ENCODE assay signal across 22 mouse cellular contexts in genomic region chr2:170476643-170477042, GRCm38 (mm10). TPM values are rescaled to one million over a fixed set of nuclear protein-coding genes. Genes with fewer than 3 reads are reported as not detected.
A peak's percentile ranks its signal among the peaks of the same experiment; 100 is the strongest.
DNase-seq lines count a peak whose midpoint lies in the region; ATAC-seq and TF ChIP-seq lines count a peak whose summit lies in the region.
"Had no signal": no experiment of that assay in that cellular context is flagged by ENCODE, and none has a peak within 500 bp of the region (broad histone marks: within the 10 kb centered on the region; RNA-seq: fewer than 3 reads in every experiment).

No protein-coding gene starts in this region.

- no peaks in the 10 kb centered on the region for H3K4me1 ChIP-seq in heart, embryonic 11.5 days (ENCODE audit: control insufficient read depth, insufficient read depth, low read length)
- peaks cover 6% of the 10 kb centered on the region; the same call in 1 of the 2 replicates for H3K4me1 ChIP-seq in kidney, adult 2 months (ENCODE audit: control insufficient read depth, insufficient read depth, low read length)
- no peaks in the 10 kb centered on the region for H3K4me1 ChIP-seq in kidney, embryonic 16.5 days (ENCODE audit: insufficient read depth, low read length)
- H3K4me1 ChIP-seq in neural tube, embryonic 15.5 days: no peaks in the 10 kb centered on the region
- H3K4me1 ChIP-seq: embryonic facial prominence, embryonic 15.5 days; kidney, embryonic 15.5 days; limb, embryonic 15.5 days had no signal

- H3K27me3 ChIP-seq in heart, embryonic 11.5 days (ENCODE audit: control insufficient read depth, insufficient read depth, low read length): peaks cover 73% of the 10 kb centered on the region
- H3K27me3 ChIP-seq in kidney, adult 2 months (replicated peaks; ENCODE audit: control insufficient read depth, insufficient read depth, low read length): no peaks in the 10 kb centered on the region
- H3K27me3 ChIP-seq in kidney, embryonic 16.5 days (ENCODE audit: insufficient read depth, low read length): no peaks in the 10 kb centered on the region
- H3K27me3 ChIP-seq in neural tube, embryonic 15.5 days (replicated peaks): no peaks in the 10 kb centered on the region
- H3K27me3 ChIP-seq: embryonic facial prominence, embryonic 15.5 days; limb, embryonic 15.5 days; Patski had no signal

- peak; percentile 63 for ATAC-seq in heart, embryonic 11.5 days (replicated peaks; ENCODE audit: insufficient number of reproducible peaks, low FRiP score, low TSS enrichment)
- ATAC-seq in kidney, embryonic 16.5 days (ENCODE audit: low FRiP score, low TSS enrichment): no peak; the same call in 1 of the 2 replicates
- no peak for ATAC-seq in neural tube, embryonic 15.5 days (ENCODE audit: low FRiP score)
- ATAC-seq: forebrain, embryonic 14.5 days; hindbrain, postnatal 0 days; intestine, embryonic 16.5 days; Patski had no signal

- H3K9me3 ChIP-seq in heart, embryonic 11.5 days (replicated peaks; ENCODE audit: control insufficient read depth, low read length): no peaks in the 10 kb centered on the region; the same call in 1 of the 2 replicates
- H3K9me3 ChIP-seq in kidney, embryonic 16.5 days (ENCODE audit: low read length): 0 out of 2 replicates have a peak, but pooled peaks cover 4% of the 10 kb centered on the region
- no peaks in the 10 kb centered on the region for H3K9me3 ChIP-seq in neural tube, embryonic 15.5 days (replicated peaks)
- H3K9me3 ChIP-seq: embryonic facial prominence, embryonic 15.5 days; kidney, embryonic 15.5 days; limb, embryonic 15.5 days had no signal

- DNase-seq in heart, adult 9 months (ENCODE audit: low spot score in 2 of 2): no peak
- peak; percentile 29 for DNase-seq in kidney, adult 2 months
- DNase-seq in neural tube, embryonic 10.5 days (ENCODE audit: extremely low spot score, low spot score): peak; percentile 11
- peak; percentile 42 for DNase-seq in lung, postnatal 36 days
- DNase-seq: cerebellum, adult 9-10 months; layer of hippocampus, adult 9-11 months; right cerebral cortex, postnatal 14 days had no signal

- no peaks in the 10 kb centered on the region for H3K36me3 ChIP-seq in heart, embryonic 11.5 days (ENCODE audit: control insufficient read depth, insufficient read depth, low read length)
- no peaks in the 10 kb centered on the region for H3K36me3 ChIP-seq in kidney, adult 2 months (ENCODE audit: control insufficient read depth, insufficient read depth, low read length)
- H3K36me3 ChIP-seq in kidney, embryonic 16.5 days (ENCODE audit: insufficient read depth, low read length): no peaks in the 10 kb centered on the region
- no peaks in the 10 kb centered on the region for H3K36me3 ChIP-seq in neural tube, embryonic 15.5 days
- H3K36me3 ChIP-seq: embryonic facial prominence, embryonic 15.5 days; G1E; kidney, embryonic 15.5 days; limb, embryonic 15.5 days had no signal

- 22% methylated on average over 8 of the region's 8 CpGs for WGBS in heart, embryonic 11.5 days (ENCODE audit: insufficient replicate concordance)
- 69% methylated on average over 8 of the region's 8 CpGs for WGBS in kidney, adult 2 months
- WGBS in kidney, embryonic 16.5 days: 83% methylated on average over 8 of the region's 8 CpGs
- 90% methylated on average over 8 of the region's 8 CpGs for WGBS in neural tube, embryonic 15.5 days

- TF ChIP-seq POLR2A in kidney, adult 2 months (IDR thresholded peaks at IDR 0.05; ENCODE audit: low read depth, low read length): no peak

- H3K4me2 ChIP-seq in heart, embryonic 11.5 days: no peak overlapping the region
- no peak overlapping the region for H3K4me2 ChIP-seq in kidney, embryonic 16.5 days (replicated peaks; ENCODE audit: low read depth, low read length)
- no peak overlapping the region for H3K4me2 ChIP-seq in neural tube, embryonic 15.5 days
- H3K4me2 ChIP-seq: embryonic facial prominence, embryonic 15.5 days; kidney, embryonic 15.5 days; limb, embryonic 15.5 days; midbrain, embryonic 11.5 days had no signal

- H3K27ac ChIP-seq in heart, embryonic 11.5 days (ENCODE audit: low read depth, low read length): no peak overlapping the region
- no peak overlapping the region for H3K27ac ChIP-seq in kidney, adult 2 months (ENCODE audit: insufficient read depth, low read depth, low read length)
- no peak overlapping the region for H3K27ac ChIP-seq in kidney, embryonic 16.5 days (ENCODE audit: low read length)
- H3K27ac ChIP-seq in neural tube, embryonic 15.5 days (replicated peaks): no peak overlapping the region
- H3K27ac ChIP-seq: embryonic facial prominence, embryonic 15.5 days; hindbrain, postnatal 0 days; kidney, embryonic 15.5 days; limb, embryonic 15.5 days had no signal

- no peak for TF ChIP-seq CTCF in kidney, adult 2 months (conservative IDR thresholded peaks at IDR 0.05; ENCODE audit: insufficient read depth, insufficient read length, low read depth, low read length)

- no peak overlapping the region for H3K4me3 ChIP-seq in heart, embryonic 11.5 days (ENCODE audit: low read depth, low read length)
- no peak overlapping the region for H3K4me3 ChIP-seq in kidney, adult 2 months (ENCODE audit: insufficient read depth, low read depth, low read length)
- H3K4me3 ChIP-seq in kidney, embryonic 16.5 days (ENCODE audit: low read length): no peak overlapping the region
- no peak overlapping the region for H3K4me3 ChIP-seq in neural tube, embryonic 15.5 days (replicated peaks)
- H3K4me3 ChIP-seq: embryonic facial prominence, embryonic 15.5 days; kidney, embryonic 15.5 days; limb, embryonic 15.5 days had no signal

- no peak overlapping the region for H3K9ac ChIP-seq in heart, embryonic 11.5 days (ENCODE audit: low read depth, low read length)
- no peak overlapping the region for H3K9ac ChIP-seq in kidney, embryonic 16.5 days (replicated peaks; ENCODE audit: low read length)
- no peak overlapping the region for H3K9ac ChIP-seq in neural tube, embryonic 15.5 days (replicated peaks)
- H3K9ac ChIP-seq: embryonic facial prominence, embryonic 15.5 days; kidney, embryonic 15.5 days; limb, embryonic 15.5 days had no signal

RNA-seq across cellular contexts. Expression of gene Pfdn4, which starts 19.6 kb away (rescaled TPM):
- 54.3 and 61.3 TPM in 2 replicates for polyA plus RNA-seq in heart, embryonic 11.5 days (2014; fragmentation: Nextera tagmentation; extraction: Ambion mirVana)
- polyA plus RNA-seq in kidney, adult 2 months (2012; rRNA removed): 5.6 TPM in 2 replicates
- 56.4 and 74.0 TPM in 2 replicates for polyA plus RNA-seq in kidney, embryonic 16.5 days (2015; fragmentation: Nextera tagmentation; extraction: Ambion mirVana)
- 125 and 142 TPM in 2 replicates for polyA plus RNA-seq in neural tube, embryonic 15.5 days (2015; fragmentation: Nextera tagmentation; extraction: Ambion mirVana)

RNA-seq across cellular contexts. Expression of gene Cyp24a1, which starts 20.3 kb away (rescaled TPM):
- polyA plus RNA-seq in heart, embryonic 11.5 days (2014; fragmentation: Nextera tagmentation; extraction: Ambion mirVana): not detected in 2 replicates
- 27.5 and 29.2 TPM in 2 replicates for polyA plus RNA-seq in kidney, adult 2 months (2012; rRNA removed)
- 3.2 and 4.0 TPM in 2 replicates for polyA plus RNA-seq in kidney, embryonic 16.5 days (2015; fragmentation: Nextera tagmentation; extraction: Ambion mirVana)
- 0.12 TPM in 1 of 2 replicates, not detected in the other for polyA plus RNA-seq in neural tube, embryonic 15.5 days (2015; fragmentation: Nextera tagmentation; extraction: Ambion mirVana)
- polyA plus RNA-seq: forebrain, embryonic 14.5 days; G1E; gonadal fat pad, adult 2 months; intestine, embryonic 16.5 days; large intestine, adult 2 months; limb, embryonic 15.5 days; liver, embryonic 16.5 days had no signal

RNA-seq across cellular contexts. Expression of gene Bcas1, which starts 49.0 kb away (rescaled TPM):
- 0.97 and 1.1 TPM in 2 replicates for polyA plus RNA-seq in heart, embryonic 11.5 days (2014; fragmentation: Nextera tagmentation; extraction: Ambion mirVana)
- 0.29 and 0.45 TPM in 2 replicates for polyA plus RNA-seq in kidney, adult 2 months (2012; rRNA removed)
- 0.66 and 1.0 TPM in 2 replicates for polyA plus RNA-seq in kidney, embryonic 16.5 days (2015; fragmentation: Nextera tagmentation; extraction: Ambion mirVana)
- 9.2 and 10.6 TPM in 2 replicates for polyA plus RNA-seq in neural tube, embryonic 15.5 days (2015; fragmentation: Nextera tagmentation; extraction: Ambion mirVana)
- polyA plus RNA-seq: G1E, Patski had no signal

Comparison
In these comparisons a context has a peak if more than half of its experiments do, and no peak if none do; other contexts are left out.
1. DNase-seq: peak in kidney, adult 2 months (single experiment), neural tube, embryonic 10.5 days (single experiment) and lung, postnatal 36 days (single experiment); none in heart, adult 9 months (0 of 2).